Mouse (Mus musculus): ENCODE results near the gene Gm14403. TPM values are rescaled to one million over a fixed set of nuclear protein-coding genes. Genes with fewer than 3 reads are reported as not detected.
A peak's percentile ranks its signal among the peaks of the same experiment; 100 is the strongest.
"Not testable (repeated sequence)": the region's sequence is repeated elsewhere in the genome, so short reads cannot be mapped to it uniquely, and the experiment has no call there.

Gene Gm14403
- 7.8 and 8.1 TPM in 2 replicates for polyA plus RNA-seq (2014; fragmentation: Nextera tagmentation; extraction: Ambion mirVana)

DNA sequence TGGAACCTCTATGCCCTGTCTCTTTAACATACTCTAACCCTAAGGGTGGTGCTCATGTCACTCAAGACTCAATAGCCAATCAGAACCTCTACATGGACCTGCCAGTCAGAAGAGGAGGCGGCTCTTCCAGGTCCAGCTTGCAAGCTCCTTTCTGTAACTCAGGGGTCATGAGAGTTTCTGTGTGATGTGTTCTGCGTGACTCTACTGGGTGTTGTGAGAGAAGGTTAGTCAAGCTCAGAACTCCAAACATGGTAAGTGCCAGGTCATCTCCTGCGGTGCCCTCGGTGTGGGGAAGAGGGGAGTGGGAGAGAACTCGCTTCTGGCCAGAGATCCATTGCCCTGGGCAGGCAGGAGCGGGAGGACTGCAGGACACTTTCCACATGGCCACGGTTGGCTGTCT is at the start of gene Gm14403:
TSS of gene Gm14403 (plus strand) at position 149 of the 400 bp plus-strand sequence.
- not testable (repeated sequence) for H3K27me3 ChIP-seq (replicated peaks; ENCODE audit: control insufficient read depth, insufficient read depth, low read length); H3K9me3 ChIP-seq (ENCODE audit: control insufficient read depth, low read length); H3K36me3 ChIP-seq (ENCODE audit: control insufficient read depth, insufficient read depth, low read length); ATAC-seq (ENCODE audit: low read depth); H3K4me1 ChIP-seq (ENCODE audit: control insufficient read depth, insufficient read depth, low read length); H3K27ac ChIP-seq (replicated peaks; ENCODE audit: low read depth, low read length); H3K9ac ChIP-seq (ENCODE audit: low read depth, low read length)
- WGBS, result 22% methylated on average over 7 of the region's 7 CpGs
- peak; percentile 57 for DNase-seq (ENCODE audit: low spot score)
- Histone ChIP-seq H3K4me2 (ENCODE audit: low read depth, low read length) (peak within 1 kb of the TSS; percentile 44), H3K4me3 (ENCODE audit: low read depth, low read length) (peak within 1 kb of the TSS; percentile 37)

DNA sequence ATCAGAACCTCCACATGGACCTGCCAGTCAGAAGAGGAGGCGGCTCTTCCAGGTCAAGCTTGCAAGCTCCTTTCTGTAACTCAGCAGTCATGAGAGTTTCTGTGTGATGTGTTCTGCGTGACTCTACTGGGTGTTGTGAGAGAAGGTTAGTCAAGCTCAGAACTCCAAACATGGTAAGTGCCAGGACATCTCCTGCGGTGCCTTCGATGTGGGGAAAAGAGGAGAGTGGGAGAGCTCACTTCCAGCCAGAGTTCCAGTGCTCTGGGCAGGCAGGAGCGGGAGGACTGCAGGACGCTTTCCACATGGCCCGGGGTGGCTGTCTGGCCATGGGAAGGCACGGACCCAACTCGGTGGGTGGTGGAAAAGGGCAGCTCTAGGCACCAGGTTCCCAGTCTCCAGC is 33.3 kb upstream of the Gm14403 start, which contains the start of gene Zfp970:
TSS of gene Zfp970 (plus strand) at position 58 of the 400 bp plus-strand sequence.
- H3K27me3 ChIP-seq (replicated peaks; ENCODE audit: control insufficient read depth, insufficient read depth, low read length); DNase-seq (ENCODE audit: low spot score): not testable (repeated sequence)
- peak within 1 kb of the TSS; percentile 14; the same call in 1 of the 2 replicates for H3K9ac ChIP-seq (ENCODE audit: low read depth, low read length)

DNA sequence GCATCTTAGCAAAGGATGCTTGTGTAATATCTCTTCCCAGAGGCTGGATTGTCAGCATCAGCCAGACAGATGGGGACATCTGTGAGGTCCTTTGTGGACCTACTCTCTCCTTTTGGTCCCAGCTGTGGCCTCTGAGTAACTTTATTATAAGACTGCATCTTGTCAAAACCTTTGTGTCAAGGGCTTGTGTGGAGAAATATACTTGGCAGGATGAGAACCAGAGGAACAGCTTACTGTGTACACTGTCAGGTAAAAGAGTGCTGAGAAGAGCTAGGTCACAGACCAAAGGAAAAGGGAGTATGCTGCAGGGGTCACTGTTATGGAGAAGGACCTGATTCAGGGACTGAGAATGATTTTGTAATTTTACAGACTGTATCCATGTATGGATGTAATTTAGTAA is 29.8 kb upstream of the Gm14403 start:
- not testable (repeated sequence) for ATAC-seq (ENCODE audit: low read depth); H3K9me3 ChIP-seq (ENCODE audit: control insufficient read depth, low read length); H3K36me3 ChIP-seq (ENCODE audit: control insufficient read depth, insufficient read depth, low read length); H3K4me2 ChIP-seq (ENCODE audit: low read depth, low read length); H3K9ac ChIP-seq (ENCODE audit: low read depth, low read length); H3K27me3 ChIP-seq (replicated peaks; ENCODE audit: control insufficient read depth, insufficient read depth, low read length); H3K27ac ChIP-seq (replicated peaks; ENCODE audit: low read depth, low read length); DNase-seq (ENCODE audit: low spot score); H3K4me3 ChIP-seq (ENCODE audit: low read depth, low read length); H3K4me1 ChIP-seq (ENCODE audit: control insufficient read depth, insufficient read depth, low read length)

More for the DNA sequence above, 33.3 kb upstream of the Gm14403 start, which contains the start of gene Zfp970:
- peak within 1 kb of the TSS; percentile 35 for H3K4me3 ChIP-seq (ENCODE audit: low read depth, low read length)
- not testable (repeated sequence) for H3K4me1 ChIP-seq (ENCODE audit: control insufficient read depth, insufficient read depth, low read length); H3K27ac ChIP-seq (replicated peaks; ENCODE audit: low read depth, low read length); H3K9me3 ChIP-seq (ENCODE audit: control insufficient read depth, low read length); H3K36me3 ChIP-seq (ENCODE audit: control insufficient read depth, insufficient read depth, low read length); ATAC-seq (ENCODE audit: low read depth)
- WGBS, result 10% methylated on average over 7 of the region's 9 CpGs
- H3K4me2 ChIP-seq (ENCODE audit: low read depth, low read length), result peak within 1 kb of the TSS; percentile 43

- H3K9ac ChIP-seq (ENCODE audit: low read depth, low read length); H3K9me3 ChIP-seq (ENCODE audit: control insufficient read depth, low read length); H3K4me1 ChIP-seq (ENCODE audit: control insufficient read depth, insufficient read depth, low read length); ATAC-seq (ENCODE audit: low read depth); H3K36me3 ChIP-seq (ENCODE audit: control insufficient read depth, insufficient read depth, low read length); H3K27me3 ChIP-seq (replicated peaks; ENCODE audit: control insufficient read depth, insufficient read depth, low read length); H3K4me2 ChIP-seq (ENCODE audit: low read depth, low read length); H3K27ac ChIP-seq (replicated peaks; ENCODE audit: low read depth, low read length); DNase-seq (ENCODE audit: low spot score); H3K4me3 ChIP-seq (ENCODE audit: low read depth, low read length): not testable (repeated sequence)
- 84% methylated on average over 5 of the region's 10 CpGs for WGBS
Measured at GRCm38 (mm10) chr2:177472261-177472660, 25.8 kb upstream of the Gm14403 start.

DNA sequence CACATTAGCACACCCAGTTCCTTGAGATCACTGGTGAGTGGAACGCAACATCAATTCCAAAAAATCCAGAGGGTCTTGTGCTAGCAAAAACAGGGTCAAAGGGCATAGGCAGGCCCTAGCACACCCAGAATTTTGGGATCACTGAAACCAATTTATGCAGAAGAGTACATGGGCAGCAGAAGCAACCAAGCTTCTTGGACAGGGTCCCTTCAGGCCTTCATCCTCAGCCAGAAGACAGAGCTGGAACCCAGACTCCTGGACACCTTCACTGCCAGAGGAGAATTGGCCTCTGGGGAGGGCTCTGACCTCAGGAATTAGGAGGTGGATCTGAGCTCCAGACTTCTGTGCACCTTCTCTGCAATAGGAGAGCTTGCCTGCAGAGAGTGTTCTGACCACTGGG is 16.0 kb upstream of the Gm14403 start:
- H3K9ac ChIP-seq (ENCODE audit: low read depth, low read length); H3K4me3 ChIP-seq (ENCODE audit: low read depth, low read length); ATAC-seq (ENCODE audit: low read depth); H3K9me3 ChIP-seq (ENCODE audit: control insufficient read depth, low read length); H3K4me2 ChIP-seq (ENCODE audit: low read depth, low read length); H3K27ac ChIP-seq (replicated peaks; ENCODE audit: low read depth, low read length); DNase-seq (ENCODE audit: low spot score); H3K27me3 ChIP-seq (replicated peaks; ENCODE audit: control insufficient read depth, insufficient read depth, low read length); H3K4me1 ChIP-seq (ENCODE audit: control insufficient read depth, insufficient read depth, low read length); H3K36me3 ChIP-seq (ENCODE audit: control insufficient read depth, insufficient read depth, low read length): not testable (repeated sequence)
- 100% methylated on average over 1 of the region's 1 CpGs for WGBS

DNA sequence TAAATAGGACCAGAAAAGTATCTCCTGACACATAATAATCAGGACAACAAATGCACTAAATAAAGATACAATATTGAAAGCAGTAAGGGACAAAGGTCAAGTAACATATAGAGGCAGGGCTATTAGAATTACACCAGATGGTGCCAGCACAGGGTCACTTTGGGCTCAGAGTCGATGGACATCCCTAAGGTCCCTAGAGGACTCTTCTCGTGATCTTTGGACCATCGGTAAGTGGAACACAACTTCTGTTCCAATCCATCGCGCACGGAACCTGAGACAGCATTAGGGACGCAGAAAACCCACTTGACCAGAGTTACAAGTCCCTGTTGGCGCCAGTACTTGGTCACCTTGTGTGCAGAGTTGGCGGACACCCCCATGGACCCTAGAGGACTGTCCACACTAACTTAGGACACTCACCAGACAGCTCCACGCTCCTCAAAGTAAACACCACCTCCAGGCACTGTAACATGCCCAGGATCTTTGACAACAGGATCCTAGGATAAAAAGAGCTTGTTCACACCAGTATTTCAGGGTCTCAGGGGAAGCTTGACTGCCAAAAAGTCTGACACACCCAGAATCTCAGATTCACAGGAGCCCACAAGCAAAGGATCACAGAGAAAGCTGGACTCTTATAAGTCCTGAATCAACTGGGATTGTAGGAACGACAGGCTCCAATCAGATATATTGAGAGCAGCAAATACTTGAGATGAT is 14.6 kb upstream of the Gm14403 start:
- H3K4me2 ChIP-seq (ENCODE audit: low read depth, low read length); H3K9ac ChIP-seq (ENCODE audit: low read depth, low read length); H3K9me3 ChIP-seq (ENCODE audit: control insufficient read depth, low read length); H3K27me3 ChIP-seq (replicated peaks; ENCODE audit: control insufficient read depth, insufficient read depth, low read length); DNase-seq (ENCODE audit: low spot score); ATAC-seq (ENCODE audit: low read depth); H3K4me1 ChIP-seq (ENCODE audit: control insufficient read depth, insufficient read depth, low read length); H3K4me3 ChIP-seq (ENCODE audit: low read depth, low read length); H3K27ac ChIP-seq (replicated peaks; ENCODE audit: low read depth, low read length); H3K36me3 ChIP-seq (ENCODE audit: control insufficient read depth, insufficient read depth, low read length): not testable (repeated sequence)
- WGBS, result 88% methylated on average over 11 of the region's 11 CpGs

DNA sequence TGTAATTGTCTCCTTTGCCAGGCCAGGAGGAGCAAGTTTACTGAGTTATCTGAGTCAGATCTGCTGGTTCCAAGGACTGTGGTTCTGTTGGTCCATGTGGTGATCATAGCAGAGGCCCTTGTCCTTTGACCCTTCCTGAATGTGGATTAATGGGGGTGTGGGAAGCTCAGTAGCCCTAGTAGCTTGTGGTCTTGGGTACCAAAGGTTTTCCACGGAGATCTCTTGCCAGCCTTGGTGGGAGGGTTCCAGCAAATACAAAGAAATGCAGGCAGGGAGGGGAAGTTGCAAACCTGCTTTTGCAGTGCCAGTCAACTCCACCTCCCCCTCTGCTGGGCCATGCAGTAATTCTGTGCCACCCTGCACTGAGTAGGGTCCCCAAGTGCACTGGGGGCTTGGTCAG is 1.2 kb downstream of the Gm14403 start:
- not testable (repeated sequence) for H3K27ac ChIP-seq (replicated peaks; ENCODE audit: low read depth, low read length); H3K4me1 ChIP-seq (ENCODE audit: control insufficient read depth, insufficient read depth, low read length); DNase-seq (ENCODE audit: low spot score); H3K27me3 ChIP-seq (replicated peaks; ENCODE audit: control insufficient read depth, insufficient read depth, low read length); H3K9me3 ChIP-seq (ENCODE audit: control insufficient read depth, low read length); H3K4me2 ChIP-seq (ENCODE audit: low read depth, low read length); H3K9ac ChIP-seq (ENCODE audit: low read depth, low read length); ATAC-seq (ENCODE audit: low read depth); H3K4me3 ChIP-seq (ENCODE audit: low read depth, low read length); H3K36me3 ChIP-seq (ENCODE audit: control insufficient read depth, insufficient read depth, low read length)
- WGBS, result 82% methylated on average over 1 of the region's 1 CpGs

DNA sequence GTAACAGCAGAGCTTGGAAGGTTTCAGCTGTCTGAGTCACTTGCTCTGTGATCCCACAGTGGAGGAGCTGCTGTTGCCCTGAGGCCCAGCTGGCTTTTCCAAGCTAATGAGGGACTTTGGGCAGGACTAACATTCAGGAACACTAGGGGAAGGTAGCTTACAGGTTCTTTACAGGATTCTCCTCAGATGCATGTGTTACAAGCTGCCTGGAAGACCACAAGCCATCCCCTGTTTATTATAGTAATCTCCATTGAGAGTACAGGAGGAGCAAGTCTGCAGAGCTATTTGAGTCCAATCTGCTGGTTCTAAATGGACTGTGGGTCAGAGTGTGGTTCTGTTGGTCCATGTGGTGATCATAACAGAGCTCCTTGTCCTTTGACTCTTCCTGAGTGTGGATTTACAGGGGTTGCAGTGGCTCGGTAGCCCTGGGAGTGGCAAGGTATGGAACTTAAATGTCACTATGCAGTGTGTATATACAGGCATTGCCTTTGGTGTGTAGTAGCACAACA is 7.2 kb downstream of the Gm14403 start:
- 100% methylated on average over 1 of the region's 1 CpGs for WGBS
- not testable (repeated sequence) for DNase-seq (ENCODE audit: low spot score); H3K4me1 ChIP-seq (ENCODE audit: control insufficient read depth, insufficient read depth, low read length); ATAC-seq (ENCODE audit: low read depth); H3K9ac ChIP-seq (ENCODE audit: low read depth, low read length); H3K4me3 ChIP-seq (ENCODE audit: low read depth, low read length); H3K36me3 ChIP-seq (ENCODE audit: control insufficient read depth, insufficient read depth, low read length); H3K9me3 ChIP-seq (ENCODE audit: control insufficient read depth, low read length); H3K27ac ChIP-seq (replicated peaks; ENCODE audit: low read depth, low read length); H3K4me2 ChIP-seq (ENCODE audit: low read depth, low read length); H3K27me3 ChIP-seq (replicated peaks; ENCODE audit: control insufficient read depth, insufficient read depth, low read length)

- H3K4me3 ChIP-seq (ENCODE audit: low read depth, low read length); H3K9me3 ChIP-seq (ENCODE audit: control insufficient read depth, low read length); H3K36me3 ChIP-seq (ENCODE audit: control insufficient read depth, insufficient read depth, low read length); H3K4me1 ChIP-seq (ENCODE audit: control insufficient read depth, insufficient read depth, low read length); H3K4me2 ChIP-seq (ENCODE audit: low read depth, low read length); H3K27ac ChIP-seq (replicated peaks; ENCODE audit: low read depth, low read length); H3K9ac ChIP-seq (ENCODE audit: low read depth, low read length); ATAC-seq (ENCODE audit: low read depth); H3K27me3 ChIP-seq (replicated peaks; ENCODE audit: control insufficient read depth, insufficient read depth, low read length); DNase-seq (ENCODE audit: low spot score): not testable (repeated sequence)
- 76% methylated on average over 4 of the region's 4 CpGs for WGBS
Measured at GRCm38 (mm10) chr2:177511381-177511780, 13.4 kb downstream of the Gm14403 start.

Data from embryonic facial prominence, embryonic 14.5 days (tissue).